Mouse (Mus musculus) C2C12 (cell line): ENCODE results near the gene Phactr3. TPM values are rescaled to one million over a fixed set of nuclear protein-coding genes. Genes with fewer than 3 reads are reported as not detected.

Source experiments
- H3K27me3 ChIP-seq: one replicate; pipeline ENCODE4 v1.6.1; 2011; ENCODE audit not compliant: control insufficient read depth, insufficient read depth, insufficient read length
- H3K36me3 ChIP-seq: one replicate; pipeline ENCODE4 v1.6.1; 2011; ENCODE audit not compliant: control insufficient read depth, insufficient read depth
- H3K4me3 ChIP-seq: one replicate; pipeline ENCODE4 v1.5.1; 2011; ENCODE audit warnings: mild to moderate bottlenecking, control low read depth; ENCODE audit not compliant: poor library complexity, insufficient read depth, severe bottlenecking
- H3K79me2 ChIP-seq: one replicate; pipeline ENCODE4 v1.6.1; 2011; ENCODE audit not compliant: control insufficient read depth, insufficient read depth
- H3K79me3 ChIP-seq: one replicate; pipeline ENCODE4 v1.6.1; 2011; ENCODE audit warnings: low read depth, control low read depth
- H3ac ChIP-seq: one replicate; pipeline ENCODE3; 2011; ENCODE audit warnings: low read depth; ENCODE audit not compliant: control insufficient read depth, insufficient read length
- CEBPB ChIP-seq: IDR thresholded peaks from one replicate; pipeline ENCODE4 v1.6.1; 2011; ENCODE audit warnings: low read depth, mild to moderate bottlenecking, control low read depth, moderate library complexity
- CTCF ChIP-seq: IDR thresholded peaks from one replicate; pipeline ENCODE4 v1.5.1; 2011; ENCODE audit not compliant: control insufficient read depth, insufficient read depth, insufficient read length
- FOSL1 ChIP-seq: IDR thresholded peaks from one replicate; pipeline ENCODE4 v1.8.0; 2011; ENCODE audit warnings: mild to moderate bottlenecking, low read length; ENCODE audit not compliant: poor library complexity, insufficient read depth, severe bottlenecking
- MAX ChIP-seq: IDR thresholded peaks from one replicate; pipeline ENCODE4 v1.6.1; 2011; ENCODE audit warnings: mild to moderate bottlenecking, control low read depth
- MYOD1 ChIP-seq: IDR thresholded peaks from one replicate; pipeline ENCODE4 v1.6.1; 2011; ENCODE audit warnings: low read depth; ENCODE audit not compliant: control insufficient read depth, insufficient read length
- MYOG ChIP-seq: IDR thresholded peaks from one replicate; pipeline ENCODE4 v1.6.1; 2011; ENCODE audit not compliant: control insufficient read depth, insufficient read length; ENCODE audit errors: extremely low read depth
- USF1 ChIP-seq: IDR thresholded peaks from one replicate; pipeline ENCODE4 v1.6.1; 2011; ENCODE audit warnings: low read depth, mild to moderate bottlenecking, control low read depth, moderate library complexity
- polyA plus RNA-seq: library from polyadenylated mRNA; unstranded; fragments of >200 nt; fragmentation: generic; extraction: Trizol; gene quantifications from one replicate; pipeline ENCODE4 v1.2.1, GENCODE M21; 2012; ENCODE audit warnings: missing spikeins

Gene Phactr3
- polyA plus RNA-seq, 1 experiment = not detected

- no peaks in the 10 kb centered on the region for H3K79me2 ChIP-seq
- no peak overlapping the region for H3ac ChIP-seq
- H3K27me3 ChIP-seq = no peaks in the 10 kb centered on the region
- H3K4me3 ChIP-seq = no peak overlapping the region
- no peaks in the 10 kb centered on the region for H3K36me3 ChIP-seq
- H3K79me3 ChIP-seq = no peaks in the 10 kb centered on the region
- TF ChIP-seq MAX (no peak), USF1 (no peak), FOSL1 (no peak), MYOG (no peak), MYOD1 (no peak), CTCF (no peak), CEBPB (no peak)
These were observed 102.2 kb downstream of the Phactr3 start for GRCm38 (mm10) chr2:178221003-178221402.

- no peak for TF ChIP-seq MAX
- TF ChIP-seq MYOD1 = no peak
- no peak for TF ChIP-seq CTCF
- TF ChIP-seq FOSL1 = no peak
- TF ChIP-seq MYOG = no peak
- TF ChIP-seq USF1 = no peak
- no peak for TF ChIP-seq CEBPB
- Histone ChIP-seq H3K79me3 (no peaks in the 10 kb centered on the region), H3K4me3 (no peak overlapping the region), H3K79me2 (no peaks in the 10 kb centered on the region), H3K27me3 (no peaks in the 10 kb centered on the region), H3ac (no peak overlapping the region), H3K36me3 (no peaks in the 10 kb centered on the region)
These were observed 110.5 kb downstream of the Phactr3 start for GRCm38 (mm10) chr2:178229231-178229630.

- no peaks in the 10 kb centered on the region for H3K79me2 ChIP-seq
- H3K4me3 ChIP-seq = no peak overlapping the region
- no peaks in the 10 kb centered on the region for H3K27me3 ChIP-seq
- TF ChIP-seq FOSL1 = no peak
- TF ChIP-seq MAX = no peak
- no peak for TF ChIP-seq MYOG
- no peak for TF ChIP-seq CEBPB
- no peak for TF ChIP-seq CTCF
- TF ChIP-seq MYOD1 = no peak
- TF ChIP-seq USF1 = no peak
- H3K36me3 ChIP-seq = no peaks in the 10 kb centered on the region
- no peaks in the 10 kb centered on the region for H3K79me3 ChIP-seq
- H3ac ChIP-seq = no peak overlapping the region
These were observed 114.7 kb downstream of the Phactr3 start for GRCm38 (mm10) chr2:178233487-178233886.

- Histone ChIP-seq H3K4me3 (no peak overlapping the region), H3K79me3 (no peaks in the 10 kb centered on the region), H3K36me3 (no peaks in the 10 kb centered on the region), H3K27me3 (no peaks in the 10 kb centered on the region), H3ac (no peak overlapping the region), H3K79me2 (no peaks in the 10 kb centered on the region)
- TF ChIP-seq MYOD1 = no peak
- TF ChIP-seq MAX = no peak
- no peak for TF ChIP-seq FOSL1
- TF ChIP-seq CTCF = no peak
- no peak for TF ChIP-seq MYOG
- no peak for TF ChIP-seq USF1
- TF ChIP-seq CEBPB = no peak
These were observed 118.3 kb downstream of the Phactr3 start for GRCm38 (mm10) chr2:178237056-178237455.

- no peaks in the 10 kb centered on the region for H3K79me2 ChIP-seq
- H3ac ChIP-seq = no peak overlapping the region
- TF ChIP-seq MYOD1 (no peak), CEBPB (no peak), MAX (no peak), FOSL1 (no peak)
- H3K27me3 ChIP-seq = no peaks in the 10 kb centered on the region
- H3K79me3 ChIP-seq = no peaks in the 10 kb centered on the region
- H3K4me3 ChIP-seq = no peak overlapping the region
- no peaks in the 10 kb centered on the region for H3K36me3 ChIP-seq
These were observed 119.7 kb downstream of the Phactr3 start for GRCm38 (mm10) chr2:178238503-178238902.

- Histone ChIP-seq H3K27me3 (no peaks in the 10 kb centered on the region), H3ac (no peak overlapping the region)
- TF ChIP-seq MAX (no peak), CEBPB (no peak), MYOD1 (no peak), FOSL1 (no peak), CTCF (no peak), USF1 (no peak), MYOG (no peak)
These were observed 122.1 kb downstream of the Phactr3 start for GRCm38 (mm10) chr2:178240886-178241285.

More at GRCm38 (mm10) chr2:178240886-178241285, 122.1 kb downstream of the Phactr3 start:
- Histone ChIP-seq H3K4me3 (no peak overlapping the region), H3K79me3 (no peaks in the 10 kb centered on the region), H3K79me2 (no peaks in the 10 kb centered on the region), H3K36me3 (no peaks in the 10 kb centered on the region)
